Mouse (Mus musculus) testis, postnatal 10 days (tissue): ENCODE measurements around the gene Ubac2.

Experiments used
- DNase-seq: peaks from one replicate; pipeline ENCODE4 v3.0.0; 2021; ENCODE audit warnings: low spot score

The Ubac2 gene

DNA sequence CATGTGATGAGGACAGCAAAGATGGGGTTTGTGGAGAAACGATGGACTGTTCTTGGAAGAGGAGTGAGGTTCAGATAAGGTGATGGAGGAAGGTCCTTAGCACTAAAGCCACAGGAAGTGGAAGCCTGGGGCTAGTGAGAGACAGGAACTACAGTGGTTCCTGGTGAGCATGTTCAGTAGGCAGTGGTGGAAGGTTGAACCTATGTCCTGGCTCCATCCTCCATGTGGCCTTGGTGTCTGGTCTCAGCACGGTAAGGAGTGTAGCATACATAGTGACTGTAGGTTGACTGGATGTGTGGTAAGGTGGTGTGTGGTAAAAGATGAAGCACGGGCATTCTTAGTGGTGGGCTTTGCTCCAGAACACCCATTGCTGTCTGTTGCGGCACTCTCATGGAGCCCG is 71.5 kb downstream of the Ubac2 start:
- DNase-seq: no peak

DNA sequence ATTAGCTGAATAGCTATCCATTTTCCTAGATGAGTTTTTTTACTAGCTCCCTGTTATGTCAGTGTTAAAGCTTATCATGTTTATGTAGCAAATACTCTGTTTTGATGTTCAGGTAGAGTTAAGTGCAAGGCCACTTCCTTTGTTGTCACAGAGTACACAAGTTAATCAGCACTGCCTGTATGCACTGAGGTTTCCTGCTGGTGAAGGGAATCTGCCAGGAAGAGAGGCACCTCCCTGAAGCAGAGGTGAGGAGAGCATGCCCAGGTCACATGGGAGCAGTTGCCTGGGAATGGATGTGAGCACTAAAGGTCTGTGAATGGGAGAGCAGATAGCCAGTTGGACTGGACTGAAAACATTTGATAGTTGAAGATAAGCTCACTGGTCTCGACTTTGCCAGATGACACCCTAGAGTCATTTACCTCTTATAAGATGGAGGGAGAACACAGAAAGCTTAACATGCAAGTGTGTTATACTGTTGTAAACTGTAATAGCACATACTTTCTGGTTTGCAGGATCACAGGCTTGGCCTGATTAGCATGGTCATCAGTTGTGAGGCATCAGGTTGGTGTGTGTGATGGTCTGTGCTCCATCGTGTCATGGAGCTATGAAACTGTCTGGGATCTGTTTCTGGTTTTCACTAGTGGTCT is 73.1 kb downstream of the Ubac2 start:
- no peak for DNase-seq

DNA sequence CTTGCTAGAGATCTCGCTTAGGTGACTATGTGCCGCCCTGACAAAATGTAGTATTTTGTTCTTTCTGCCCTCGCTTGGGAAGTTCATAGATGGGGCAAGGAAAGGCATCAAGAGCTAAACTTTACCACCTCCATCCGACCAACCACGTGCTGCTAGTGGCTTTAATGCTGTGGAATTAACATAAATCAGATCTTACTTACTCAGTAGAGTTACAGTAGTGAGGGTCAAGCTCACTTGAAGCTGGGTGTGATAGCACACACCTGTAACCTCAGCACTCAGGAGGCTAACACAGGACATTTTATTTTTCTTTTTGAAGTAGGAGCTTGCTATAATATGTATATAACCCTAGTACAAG is 73.6 kb downstream of the Ubac2 start:
- DNase-seq: no peak

GRCm38 (mm10) chr14:121954129-121954528 is 75.7 kb downstream of the Ubac2 start:
- no peak for DNase-seq

DNA sequence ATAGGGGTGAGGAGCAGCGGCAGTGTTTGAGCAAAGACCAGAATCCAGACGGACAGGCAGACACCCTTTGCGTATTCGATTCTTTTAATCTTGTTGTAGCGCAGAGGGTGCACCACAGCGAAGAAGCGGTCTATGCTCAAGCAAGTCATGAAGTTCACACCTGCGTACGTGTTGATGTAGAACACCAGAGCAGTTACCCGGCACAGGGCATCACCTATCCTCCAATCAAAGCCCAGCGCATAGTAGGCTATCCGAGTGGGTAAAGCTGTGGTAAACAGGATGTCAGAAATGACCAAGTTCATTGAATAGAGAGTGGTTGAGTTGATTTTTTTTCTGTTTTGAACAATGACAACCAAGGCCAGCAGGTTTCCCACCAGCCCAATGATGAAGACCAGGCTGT is 76.2 kb downstream of the Ubac2 start:
- no peak for DNase-seq

DNA sequence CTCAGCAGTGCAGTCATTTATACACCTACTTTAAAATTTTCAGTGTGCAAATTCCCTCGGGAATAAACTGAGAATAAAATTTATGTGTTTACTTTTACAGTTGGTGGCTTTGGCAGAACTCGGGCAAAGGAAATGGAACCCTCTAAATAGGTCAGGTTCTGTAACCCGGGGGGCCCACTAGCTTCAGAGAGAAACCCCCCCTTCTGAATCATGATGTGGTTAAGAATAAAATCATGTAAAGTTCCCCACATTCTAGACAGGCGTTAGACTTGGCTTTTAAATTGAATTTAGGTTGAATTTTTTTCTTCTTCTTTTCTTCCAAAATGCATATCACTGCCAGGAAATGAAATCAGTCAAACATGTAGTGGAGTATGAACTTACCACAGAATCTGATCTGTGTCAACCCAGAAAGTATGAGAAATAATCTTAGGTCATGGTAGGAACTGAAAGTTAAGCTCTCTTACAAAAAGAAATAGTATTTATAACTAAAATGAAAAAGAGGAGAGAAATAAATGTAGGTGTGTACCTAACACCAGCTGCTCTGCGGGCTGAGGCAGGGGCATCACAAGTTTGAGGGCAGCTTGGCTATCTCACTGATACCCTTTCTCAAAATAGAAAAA is 76.9 kb downstream of the Ubac2 start:
- DNase-seq: no peak

- no peak for DNase-seq
Measured at GRCm38 (mm10) chr14:121956291-121956690, 77.9 kb downstream of the Ubac2 start.

GRCm38 (mm10) chr14:121957176-121957871 is 78.9 kb downstream of the Ubac2 start:
- no peak for DNase-seq

DNA sequence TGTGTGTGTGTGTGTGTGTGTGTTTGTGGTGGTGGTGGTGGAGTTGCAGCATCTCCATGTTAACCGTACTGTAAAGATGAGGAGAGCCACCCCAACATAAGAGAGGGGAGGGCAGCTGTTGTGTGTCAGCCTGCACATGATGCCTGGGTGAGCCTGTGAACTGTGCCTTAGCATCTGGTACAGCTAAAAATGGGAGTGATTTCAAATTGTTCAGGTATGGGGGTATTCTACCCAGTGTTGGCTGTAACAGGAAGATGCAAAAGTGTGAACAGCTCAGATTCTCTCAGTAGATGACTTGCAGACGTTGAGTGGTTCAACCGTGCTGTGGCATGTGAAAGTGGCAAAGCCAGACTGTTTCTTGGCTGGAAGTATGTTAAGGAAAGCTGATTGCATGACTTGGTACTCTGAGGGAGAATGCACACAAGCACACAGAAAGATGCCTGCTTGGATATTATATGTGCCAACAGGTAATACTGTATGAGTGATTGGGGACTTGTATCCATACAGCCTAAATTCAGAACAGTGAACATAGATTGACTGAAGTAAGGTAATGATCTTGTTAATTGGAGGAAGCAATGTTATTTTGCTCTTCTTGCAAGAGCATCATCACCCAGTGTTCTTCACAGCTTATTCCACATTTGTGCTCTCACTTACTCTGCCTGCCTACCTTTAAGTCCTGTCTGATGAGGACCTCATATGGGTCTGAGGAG is 79.8 kb downstream of the Ubac2 start:
- no peak for DNase-seq

GRCm38 (mm10) chr14:121958751-121959537 is 80.5 kb downstream of the Ubac2 start:
- no peak for DNase-seq

DNA sequence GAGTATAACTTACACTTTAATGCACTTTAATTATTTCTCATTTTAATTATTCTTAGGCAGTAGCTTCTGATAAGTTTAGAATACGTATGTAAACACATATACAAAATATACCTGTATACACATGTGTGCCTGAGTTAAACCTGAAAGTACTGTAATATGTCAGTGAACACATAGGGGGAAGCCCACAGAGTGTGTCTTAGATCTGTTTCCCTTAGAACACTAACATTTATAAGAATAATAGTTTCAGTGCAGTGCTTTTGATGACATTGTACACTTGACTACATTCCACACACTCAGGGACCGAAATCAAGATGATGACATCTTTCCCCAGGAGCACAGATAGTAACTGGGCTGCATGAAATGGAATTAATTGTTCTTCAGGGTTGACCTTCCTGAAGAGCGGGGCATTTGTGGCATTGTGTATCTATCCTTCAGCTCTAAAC is 81.1 kb downstream of the Ubac2 start:
- no peak for DNase-seq

GRCm38 (mm10) chr14:121960031-121960430 is 81.6 kb downstream of the Ubac2 start:
- no peak for DNase-seq

GRCm38 (mm10) chr14:121960531-121960930 is 82.1 kb downstream of the Ubac2 start:
- no peak for DNase-seq

- DNase-seq: no peak
Measured at GRCm38 (mm10) chr14:121960997-121961396, 82.6 kb downstream of the Ubac2 start.

DNA sequence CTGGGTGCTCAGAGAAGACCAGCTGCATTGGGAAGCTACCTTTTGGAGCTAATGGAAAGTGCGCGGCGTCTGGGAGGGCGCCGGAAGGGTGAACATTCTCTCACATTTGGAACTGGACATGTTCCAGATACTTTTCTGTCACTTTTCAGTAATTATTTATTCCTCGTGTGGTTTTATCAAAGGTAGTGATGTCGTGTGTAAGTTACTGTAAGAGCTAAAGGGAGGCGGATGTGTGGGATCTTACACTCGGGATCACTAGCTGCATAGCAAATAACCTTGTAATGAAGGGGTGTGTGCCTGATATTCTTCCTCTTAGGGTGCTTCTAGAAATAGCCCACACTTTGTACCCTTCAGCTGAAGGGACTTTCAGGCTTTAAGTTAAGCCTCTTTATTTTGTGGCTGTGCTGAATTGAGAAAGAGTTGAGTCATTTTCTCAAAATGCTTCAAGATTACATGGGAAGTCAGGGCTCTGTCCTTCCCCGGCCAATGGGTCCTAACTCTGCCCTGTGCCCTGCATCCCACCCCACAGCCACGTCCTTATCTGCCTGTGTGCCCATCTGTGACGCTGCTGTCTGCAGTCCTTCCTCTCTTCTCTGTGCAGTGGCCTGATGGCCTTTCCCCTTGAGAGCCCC is 83.2 kb downstream of the Ubac2 start:
- no peak for DNase-seq

DNA sequence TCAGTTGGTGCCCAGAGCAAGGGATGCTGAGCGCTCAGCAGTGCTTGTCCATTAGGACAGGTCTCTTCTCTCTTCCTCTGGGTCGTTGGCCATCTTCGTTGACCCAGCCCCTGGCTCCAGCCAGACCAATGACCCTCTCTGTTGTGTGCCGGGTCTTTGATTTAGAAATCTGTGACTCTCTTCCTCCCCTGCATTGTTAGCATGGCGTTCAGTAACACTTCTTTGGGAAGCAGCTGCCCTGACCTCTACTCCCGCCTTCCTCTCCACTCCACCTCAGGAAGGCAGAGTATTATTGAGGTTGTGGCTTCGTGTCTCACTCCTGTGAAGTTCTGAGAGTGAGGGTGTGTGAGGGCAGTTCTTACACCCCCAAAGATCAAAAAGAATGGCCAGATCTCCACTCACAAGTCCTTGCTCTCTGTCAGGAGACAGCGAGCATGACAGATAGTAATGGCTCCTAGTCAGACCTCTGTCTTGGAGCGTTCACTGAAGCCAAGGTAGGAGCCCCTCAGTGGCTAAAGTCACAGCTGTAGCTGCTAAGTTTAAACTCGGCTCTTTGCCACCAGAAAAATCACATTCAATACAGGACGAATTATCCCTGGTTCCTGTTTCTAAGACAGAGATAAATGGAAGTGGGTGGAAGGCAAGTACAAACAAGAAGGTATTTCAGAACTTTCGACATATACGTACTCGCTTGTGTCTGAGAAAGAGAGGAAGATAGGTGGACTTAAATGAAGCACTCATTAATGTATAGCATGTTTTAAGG is 83.9 kb downstream of the Ubac2 start:
- DNase-seq: no peak

DNA sequence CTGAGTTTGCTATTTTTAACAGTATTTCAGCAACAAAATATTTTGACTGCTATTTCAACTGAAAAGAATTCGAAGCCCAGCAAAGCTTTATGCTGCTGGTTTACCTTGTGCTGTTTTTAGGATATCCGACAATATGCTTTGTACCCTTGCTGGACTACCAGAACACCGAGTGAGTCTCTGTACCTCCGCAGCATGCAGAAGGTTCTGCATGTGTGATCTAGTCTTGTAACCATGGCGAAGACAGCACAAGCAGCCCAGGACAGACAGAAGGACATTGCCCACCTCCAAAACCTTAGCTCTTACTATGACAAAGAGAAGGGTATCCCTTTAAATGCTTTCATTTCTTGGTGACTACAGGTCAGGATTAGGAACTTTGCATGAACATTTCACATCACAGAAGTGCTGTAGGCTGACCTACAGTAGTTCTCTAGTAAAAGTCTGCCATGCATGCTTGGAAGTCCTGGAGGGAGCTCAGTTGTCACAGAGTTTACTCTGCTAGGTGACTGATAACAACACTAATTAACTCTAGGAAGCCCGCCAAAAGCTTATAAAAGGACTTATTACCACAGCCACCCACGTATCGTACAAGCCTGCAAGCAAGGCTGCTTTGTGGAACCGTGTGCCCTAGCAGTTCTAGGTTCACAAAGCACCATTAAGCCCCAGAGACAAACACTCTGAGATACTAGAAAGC is 85.0 kb downstream of the Ubac2 start:
- DNase-seq: no peak

GRCm38 (mm10) chr14:121963942-121964335 is 85.5 kb downstream of the Ubac2 start:
- DNase-seq: no peak

DNA sequence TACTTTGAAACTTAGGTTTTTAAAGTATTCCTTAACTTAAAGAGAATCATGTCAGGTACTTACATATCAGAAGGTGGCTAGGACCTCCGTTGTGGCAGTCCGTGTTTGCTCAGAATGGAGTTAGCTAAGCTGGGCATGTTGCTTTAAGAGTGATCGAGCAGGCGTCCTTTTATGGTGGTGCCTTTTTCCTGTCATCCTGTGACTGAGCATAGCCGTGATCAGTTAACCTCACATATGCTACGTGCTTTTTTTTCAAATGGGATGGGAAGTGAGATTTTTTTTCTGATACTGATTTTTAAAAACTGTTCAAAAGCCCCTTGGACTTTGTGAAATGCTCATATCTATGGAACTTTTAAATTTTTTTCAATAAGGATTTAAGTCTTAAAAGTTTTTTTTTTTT is 86.6 kb downstream of the Ubac2 start, which contains the start of gene Gpr183:
Gpr183 (minus strand) TSS at position 206 of the 400 bp plus-strand sequence.
- DNase-seq: no peak

DNA sequence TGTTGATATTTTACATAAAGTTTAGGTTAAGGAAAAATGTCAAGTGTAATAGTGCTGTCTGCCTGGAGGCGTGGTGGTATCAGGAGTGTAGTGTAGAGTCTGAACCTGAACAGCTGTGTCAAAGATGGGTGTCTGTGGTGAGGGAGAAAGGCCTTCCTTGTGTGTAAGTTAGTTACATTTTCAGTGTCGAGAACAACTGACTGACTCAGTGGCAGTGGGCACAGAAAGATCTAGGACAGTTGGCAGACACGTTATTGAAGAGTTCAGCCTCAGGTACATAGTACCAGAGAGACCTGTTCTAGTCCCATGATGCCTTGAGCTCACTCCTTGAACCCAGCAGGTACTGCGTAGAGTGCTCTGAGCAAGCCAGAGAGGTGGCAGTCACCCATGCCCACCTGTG is 87.0 kb downstream of the Ubac2 start:
- DNase-seq: no peak
